Mouse (Mus musculus): ENCODE results near the gene Pdzd2. TPM values are rescaled to one million over a fixed set of nuclear protein-coding genes. Genes with fewer than 3 reads are reported as not detected.

The Pdzd2 gene
- polyA plus RNA-seq, 2 experiments: 0.19 to 0.89 TPM

DNA sequence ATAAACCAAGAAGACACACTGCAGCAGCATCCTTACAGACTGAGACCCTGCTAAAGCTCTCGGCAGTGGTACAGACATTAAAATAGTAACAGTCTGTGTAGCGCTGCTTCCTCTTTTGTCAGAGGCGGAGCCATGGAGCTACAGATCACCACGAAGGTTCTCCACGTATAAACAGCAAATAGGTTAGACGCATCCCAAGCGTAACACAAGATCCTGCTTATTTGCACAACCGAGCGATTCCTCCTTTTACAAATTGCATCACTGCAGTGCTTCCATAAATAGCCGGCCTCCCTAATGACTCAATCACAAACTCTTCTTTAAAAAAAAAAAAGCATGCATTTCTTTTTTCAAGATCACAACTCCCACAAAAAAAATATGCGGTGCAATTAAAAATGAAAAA, 122.1 kb downstream of the Pdzd2 start:
- Histone ChIP-seq H3K36me3 (replicated peaks; ENCODE audit: control insufficient read depth, insufficient read depth, low read depth) (no peaks in the 10 kb centered on the region), H3K27me3 (ENCODE audit: control insufficient read depth, insufficient read depth, low read length) (no peaks in the 10 kb centered on the region), H3K9ac (replicated peaks) (no peak overlapping the region), H3K27ac (no peak overlapping the region), H3K9me3 (ENCODE audit: control insufficient read depth, low read length) (no peaks in the 10 kb centered on the region), H3K4me2 (ENCODE audit: low read depth) (no peak overlapping the region), H3K4me3 (ENCODE audit: insufficient read depth in 1 of 2, low read depth in 2 of 2, low read length in 2 of 2) (no peak overlapping the region), H3K4me1 (replicated peaks; ENCODE audit: control insufficient read depth in 2 of 2, insufficient read depth in 2 of 2, low read length in 1 of 2) (peaks cover 0 to 12% of the 10 kb centered on the region in 2 experiments; a peak in 2 of 4 replicates)
- 26% methylated on average over 11 of the region's 11 CpGs for WGBS (ENCODE audit: insufficient replicate concordance)
- no peak for ATAC-seq (ENCODE audit: insufficient read depth)
- TF ChIP-seq CTCF (IDR thresholded peaks at IDR 0.05; ENCODE audit: low read depth): no peak
- no peak for TF ChIP-seq EP300 (IDR thresholded peaks at IDR 0.05; ENCODE audit: low read depth)
- no peak for DNase-seq (ENCODE audit: low read depth in 3 of 3, low spot score in 3 of 3)

DNA sequence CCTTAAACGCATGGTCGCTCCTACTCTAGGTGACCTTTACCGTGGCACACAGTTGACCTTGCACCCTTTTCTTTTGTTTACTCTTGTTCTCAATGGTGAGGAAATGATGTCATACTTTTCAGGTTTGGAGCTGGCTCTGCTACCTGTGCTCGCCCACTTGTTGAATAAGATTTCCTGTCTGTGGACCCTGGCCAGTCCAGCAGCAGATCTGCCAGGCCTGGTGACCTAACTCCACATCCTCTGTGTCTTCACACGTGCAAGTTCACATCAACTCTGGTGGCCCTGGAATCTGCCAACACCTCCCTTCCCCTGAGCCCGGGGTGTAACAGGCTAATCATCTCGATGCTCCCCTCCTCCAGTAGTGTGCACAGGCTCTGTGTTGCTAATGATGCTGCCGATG, 122.5 kb downstream of the Pdzd2 start:
- Histone ChIP-seq H3K27ac (no peak overlapping the region), H3K4me2 (ENCODE audit: low read depth) (no peak overlapping the region), H3K9ac (replicated peaks) (no peak overlapping the region), H3K36me3 (replicated peaks; ENCODE audit: control insufficient read depth, insufficient read depth, low read depth) (no peaks in the 10 kb centered on the region), H3K9me3 (ENCODE audit: control insufficient read depth, low read length) (no peaks in the 10 kb centered on the region), H3K27me3 (ENCODE audit: control insufficient read depth, insufficient read depth, low read length) (no peaks in the 10 kb centered on the region), H3K4me3 (ENCODE audit: insufficient read depth in 1 of 2, low read depth in 2 of 2, low read length in 2 of 2) (no peak overlapping the region), H3K4me1 (replicated peaks; ENCODE audit: control insufficient read depth in 2 of 2, insufficient read depth in 2 of 2, low read length in 1 of 2) (peaks cover 0 to 12% of the 10 kb centered on the region in 2 experiments; a peak in 2 of 4 replicates)
- 47% methylated on average over 8 of the region's 8 CpGs for WGBS (ENCODE audit: insufficient replicate concordance)
- DNase-seq (ENCODE audit: low read depth in 3 of 3, low spot score in 3 of 3): no peak
- 0 out of 2 replicates have a peak, but pooled peaks have one; percentile 33 for ATAC-seq (ENCODE audit: insufficient read depth)
- no peak for TF ChIP-seq CTCF (IDR thresholded peaks at IDR 0.05; ENCODE audit: low read depth)

DNA sequence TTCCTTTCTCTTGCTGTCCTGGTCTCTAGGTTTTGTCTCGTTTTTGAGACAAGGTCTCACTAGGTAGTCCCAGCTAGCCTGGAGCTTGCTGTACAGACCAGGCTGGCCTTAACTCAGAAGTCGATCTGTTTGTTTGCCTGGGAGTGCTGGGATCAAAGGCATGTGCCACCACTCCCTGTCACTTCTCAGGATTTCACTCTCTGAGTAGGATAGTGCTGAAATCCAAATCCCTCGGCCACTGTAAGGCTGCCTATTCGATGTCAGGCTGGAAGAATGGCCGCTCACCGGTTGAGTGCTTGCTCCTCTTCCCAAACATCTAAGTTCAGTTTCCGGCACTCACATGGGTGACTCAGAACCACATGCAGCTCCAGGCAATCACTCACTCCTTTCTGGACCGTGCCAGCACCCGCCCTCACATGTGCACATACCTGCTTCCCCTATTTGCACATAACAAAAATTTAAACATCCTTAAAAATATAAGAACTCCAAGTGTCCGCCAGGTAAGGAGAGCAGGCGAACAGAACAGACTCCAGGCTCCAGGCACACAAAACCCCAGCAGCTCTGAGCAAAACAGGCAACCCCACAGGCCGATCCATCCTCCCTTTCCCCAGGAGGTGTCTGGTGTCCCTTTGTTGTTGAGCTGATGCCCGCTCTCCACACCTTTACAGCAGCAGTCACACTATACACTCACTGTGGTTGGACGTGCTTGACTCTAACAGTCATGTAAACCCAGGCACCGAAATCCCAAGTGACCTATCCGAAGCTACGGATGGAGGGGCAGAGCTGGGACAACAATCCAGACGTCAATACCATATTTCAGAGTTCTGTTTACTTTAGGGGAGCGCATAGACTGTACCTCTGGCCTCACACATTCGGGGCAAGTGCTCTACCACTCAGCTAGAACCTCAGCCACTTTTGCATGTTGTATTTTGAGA, 124.5 kb downstream of the Pdzd2 start:
- DNase-seq (ENCODE audit: low read depth in 3 of 3, low spot score in 3 of 3) (no peak), ATAC-seq (ENCODE audit: insufficient read depth) (no peak)
- Histone ChIP-seq H3K27me3 (ENCODE audit: control insufficient read depth, insufficient read depth, low read length) (no peaks in the 10 kb centered on the region), H3K4me2 (ENCODE audit: low read depth) (no peak overlapping the region), H3K36me3 (replicated peaks; ENCODE audit: control insufficient read depth, insufficient read depth, low read depth) (no peaks in the 10 kb centered on the region), H3K4me1 (replicated peaks; ENCODE audit: control insufficient read depth in 2 of 2, insufficient read depth in 2 of 2, low read length in 1 of 2) (peaks cover 0 to 12% of the 10 kb centered on the region in 2 experiments; a peak in 2 of 4 replicates), H3K9ac (replicated peaks) (no peak overlapping the region), H3K9me3 (ENCODE audit: control insufficient read depth, low read length) (no peaks in the 10 kb centered on the region), H3K27ac (no peak overlapping the region), H3K4me3 (ENCODE audit: insufficient read depth in 1 of 2, low read depth in 2 of 2, low read length in 2 of 2) (no peak overlapping the region)
- no peak for TF ChIP-seq EP300 (IDR thresholded peaks at IDR 0.05; ENCODE audit: low read depth)
- no peak for TF ChIP-seq CTCF (IDR thresholded peaks at IDR 0.05; ENCODE audit: low read depth)
- WGBS (ENCODE audit: insufficient replicate concordance): 51% methylated on average over 20 of the region's 20 CpGs

DNA sequence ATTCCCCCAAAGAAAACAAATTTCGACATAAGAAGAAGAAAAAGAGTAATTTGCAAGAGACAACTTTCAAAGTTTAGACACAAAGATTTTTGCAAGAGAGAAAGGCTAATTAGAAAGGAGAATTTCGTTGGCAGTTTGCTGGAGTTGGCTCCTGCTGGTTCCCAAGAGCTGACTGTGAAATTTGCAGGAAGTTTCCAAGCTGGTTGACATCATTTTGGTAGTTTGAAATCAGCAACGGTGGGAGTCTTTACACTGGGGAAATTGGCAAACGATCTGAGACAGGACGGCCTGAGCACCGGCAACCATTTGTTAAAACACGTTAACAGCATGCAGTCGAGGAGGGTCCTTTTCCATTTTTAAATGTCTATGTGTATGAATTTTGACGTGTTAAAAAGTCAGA, 125.7 kb downstream of the Pdzd2 start:
- no peak overlapping the region for H3K4me3 ChIP-seq (ENCODE audit: insufficient read depth in 1 of 2, low read depth in 2 of 2, low read length in 2 of 2)
- DNase-seq (ENCODE audit: low read depth in 3 of 3, low spot score in 3 of 3) (no peak), ATAC-seq (ENCODE audit: insufficient read depth) (no peak)
- no peak overlapping the region for H3K4me2 ChIP-seq (ENCODE audit: low read depth)
- H3K9ac ChIP-seq (replicated peaks): no peak overlapping the region
- 53% methylated on average over 9 of the region's 9 CpGs for WGBS (ENCODE audit: insufficient replicate concordance)
- no peaks in the 10 kb centered on the region for H3K27me3 ChIP-seq (ENCODE audit: control insufficient read depth, insufficient read depth, low read length)
- H3K27ac ChIP-seq: no peak overlapping the region
- no peak for TF ChIP-seq EP300 (IDR thresholded peaks at IDR 0.05; ENCODE audit: low read depth)
- TF ChIP-seq CTCF (IDR thresholded peaks at IDR 0.05; ENCODE audit: low read depth): no peak
- H3K4me1 ChIP-seq (replicated peaks; ENCODE audit: control insufficient read depth in 2 of 2, insufficient read depth in 2 of 2, low read length in 1 of 2): peaks cover 0 to 12% of the 10 kb centered on the region in 2 experiments; a peak in 2 of 4 replicates
- no peaks in the 10 kb centered on the region for H3K9me3 ChIP-seq (ENCODE audit: control insufficient read depth, low read length)
- H3K36me3 ChIP-seq (replicated peaks; ENCODE audit: control insufficient read depth, insufficient read depth, low read depth): no peaks in the 10 kb centered on the region

DNA sequence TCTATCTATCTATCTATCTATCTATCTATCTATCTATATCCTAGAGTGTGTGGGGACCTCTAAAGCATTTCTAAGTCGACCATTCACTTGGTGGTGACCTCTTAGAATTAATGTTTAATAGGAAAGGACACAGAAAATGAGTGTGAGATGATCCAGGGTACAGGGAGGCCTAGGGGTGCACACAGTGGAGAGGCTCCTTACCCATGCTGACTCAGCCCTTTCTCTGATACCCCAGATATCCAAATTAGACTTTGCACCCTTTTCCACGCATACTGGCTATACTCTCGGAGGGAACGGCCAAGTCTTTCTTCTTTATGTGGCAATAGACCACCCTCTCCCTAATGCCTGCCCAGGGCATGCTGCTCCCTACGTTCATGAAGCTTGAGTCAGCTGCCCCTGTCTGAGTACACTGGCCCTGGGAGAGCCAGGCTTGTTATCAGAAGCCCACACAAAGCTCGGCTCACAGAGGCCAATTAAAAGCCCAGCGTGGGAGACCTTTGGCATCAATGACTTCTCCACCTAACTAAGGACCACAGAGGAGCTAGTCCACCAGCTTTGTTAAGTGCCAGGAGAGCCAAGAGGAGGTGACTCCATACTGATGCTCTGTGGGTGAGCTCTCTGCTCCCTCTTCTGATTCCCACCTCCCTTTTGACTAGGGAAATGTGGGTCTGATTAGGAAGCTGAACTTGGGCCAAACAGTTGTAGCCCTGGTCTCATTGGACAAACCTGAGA, 126.6 kb downstream of the Pdzd2 start:
- Histone ChIP-seq H3K9me3 (ENCODE audit: control insufficient read depth, low read length) (no peaks in the 10 kb centered on the region), H3K27me3 (ENCODE audit: control insufficient read depth, insufficient read depth, low read length) (no peaks in the 10 kb centered on the region), H3K4me3 (ENCODE audit: insufficient read depth in 1 of 2, low read depth in 2 of 2, low read length in 2 of 2) (no peak overlapping the region), H3K4me1 (replicated peaks; ENCODE audit: control insufficient read depth in 2 of 2, insufficient read depth in 2 of 2, low read length in 1 of 2) (peaks cover 0 to 12% of the 10 kb centered on the region in 2 experiments; a peak in 2 of 4 replicates), H3K9ac (replicated peaks) (no peak overlapping the region), H3K36me3 (replicated peaks; ENCODE audit: control insufficient read depth, insufficient read depth, low read depth) (no peaks in the 10 kb centered on the region), H3K4me2 (ENCODE audit: low read depth) (no peak overlapping the region), H3K27ac (no peak overlapping the region)
- ATAC-seq (ENCODE audit: insufficient read depth) (no peak), DNase-seq (ENCODE audit: low read depth in 3 of 3, low spot score in 3 of 3) (no peak)
- no peak for TF ChIP-seq EP300 (IDR thresholded peaks at IDR 0.05; ENCODE audit: low read depth)
- WGBS (ENCODE audit: insufficient replicate concordance): 49% methylated on average over 7 of the region's 7 CpGs
